Mouse (Mus musculus): ENCODE results near the gene Dirc2. TPM values are rescaled to one million over a fixed set of nuclear protein-coding genes. Genes with fewer than 3 reads are reported as not detected.

Gene Dirc2
- polyA plus RNA-seq, 1 experiment from 2014 or later, result 20.1 TPM

DNA sequence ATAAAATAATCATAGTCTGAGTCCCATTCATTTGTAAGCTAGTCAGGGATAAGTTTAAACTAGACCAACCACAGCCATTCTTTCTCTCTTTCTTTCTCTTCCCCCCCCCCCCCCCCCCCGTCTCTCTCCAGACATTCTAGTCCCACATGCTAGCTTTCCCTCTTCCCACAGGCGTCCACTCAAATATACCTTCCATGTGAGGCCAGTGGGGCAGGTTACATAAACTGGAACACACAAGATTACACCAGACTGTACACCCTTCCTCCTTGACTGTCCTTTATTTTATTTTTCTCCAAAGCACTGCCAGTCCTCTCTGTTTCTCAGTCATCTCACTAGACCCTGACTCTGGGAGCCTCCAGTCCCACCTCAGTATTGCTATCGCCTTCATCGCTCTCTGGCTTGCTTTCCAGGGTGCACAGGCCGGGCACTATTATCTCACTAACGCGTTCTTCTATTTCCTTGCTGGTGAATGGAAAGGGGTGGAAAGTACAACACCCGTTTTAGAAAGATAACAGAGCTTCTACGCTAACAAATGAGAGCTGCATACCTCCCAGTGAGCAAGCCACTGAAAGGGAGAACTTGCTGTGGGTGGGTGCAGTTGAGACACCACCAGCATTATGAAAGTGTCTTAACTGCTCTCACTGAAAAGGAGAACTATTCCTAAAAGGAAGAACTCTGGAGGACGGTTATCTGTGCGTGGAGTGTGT, 5.4 kb downstream of the Dirc2 start:
- Histone ChIP-seq H3K4me1 (ENCODE audit: control insufficient read depth in 2 of 2, insufficient read depth in 2 of 2, low read length in 2 of 2) (peaks cover 7 to 17% of the 10 kb centered on the region in 2 experiments), H3K36me3 (ENCODE audit: control insufficient read depth, insufficient read depth, low read length) (no peaks in the 10 kb centered on the region), H3K4me3 (ENCODE audit: control insufficient read depth in 1 of 2, insufficient read depth in 1 of 2, low read depth in 1 of 2, low read length in 2 of 2) (no peak overlapping the region), H3K4me2 (ENCODE audit: low read length) (peak overlapping the region; percentile 44), H3K9ac (ENCODE audit: low read length) (peak overlapping the region; percentile 41; the same call in 1 of the 2 replicates), H3K27ac (replicated peaks in 1 of 2; ENCODE audit: control insufficient read depth in 1 of 2, insufficient read depth in 1 of 2, low read depth in 2 of 2, low read length in 2 of 2) (no peak overlapping the region; a peak in 1 of 4 replicates), H3K27me3 (ENCODE audit: control insufficient read depth, insufficient read depth, low read length) (no peaks in the 10 kb centered on the region), H3K9me3 (ENCODE audit: control insufficient read depth, low read length) (no peaks in the 10 kb centered on the region)
- ATAC-seq (ENCODE audit: insufficient number of reproducible peaks, insufficient read depth, low FRiP score, low read depth), result peak; percentile 35; the same call in 1 of the 2 replicates
- WGBS, result 22% methylated on average over 11 of the region's 11 CpGs

DNA sequence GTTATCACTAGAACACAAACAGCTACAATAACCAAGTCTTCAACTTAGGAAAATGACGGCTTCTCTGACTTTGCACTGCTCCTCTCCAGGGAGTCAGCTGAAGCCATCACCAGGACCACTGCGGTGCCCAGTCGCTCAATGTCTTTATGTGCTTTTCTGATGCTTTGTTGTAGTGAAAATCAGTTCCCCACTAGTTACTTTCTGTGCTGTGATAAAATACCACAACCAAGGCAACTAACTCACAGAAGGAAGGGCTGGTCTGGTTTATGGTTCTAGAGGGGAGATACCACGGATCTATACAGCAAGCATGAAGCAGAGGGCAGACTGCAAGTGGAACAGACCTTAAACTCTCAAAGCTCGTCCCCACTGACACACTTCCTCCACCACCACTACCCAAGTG, 9.8 kb downstream of the Dirc2 start:
- no peak overlapping the region for H3K4me2 ChIP-seq (ENCODE audit: low read length)
- WGBS, result 83% methylated on average over 5 of the region's 5 CpGs
- no peak overlapping the region for H3K4me3 ChIP-seq (ENCODE audit: control insufficient read depth in 1 of 2, insufficient read depth in 1 of 2, low read depth in 1 of 2, low read length in 2 of 2)
- H3K4me1 ChIP-seq (ENCODE audit: control insufficient read depth in 2 of 2, insufficient read depth in 2 of 2, low read length in 2 of 2), result peaks cover 4 to 10% of the 10 kb centered on the region in 2 experiments
- H3K36me3 ChIP-seq (ENCODE audit: control insufficient read depth, insufficient read depth, low read length), result no peaks in the 10 kb centered on the region
- ATAC-seq (ENCODE audit: insufficient number of reproducible peaks, insufficient read depth, low FRiP score, low read depth), result no peak
- H3K27ac ChIP-seq (replicated peaks in 1 of 2; ENCODE audit: control insufficient read depth in 1 of 2, insufficient read depth in 1 of 2, low read depth in 2 of 2, low read length in 2 of 2), result no peak overlapping the region
- H3K27me3 ChIP-seq (ENCODE audit: control insufficient read depth, insufficient read depth, low read length), result no peaks in the 10 kb centered on the region
- H3K9me3 ChIP-seq (ENCODE audit: control insufficient read depth, low read length), result no peaks in the 10 kb centered on the region
- H3K9ac ChIP-seq (ENCODE audit: low read length), result no peak overlapping the region

DNA sequence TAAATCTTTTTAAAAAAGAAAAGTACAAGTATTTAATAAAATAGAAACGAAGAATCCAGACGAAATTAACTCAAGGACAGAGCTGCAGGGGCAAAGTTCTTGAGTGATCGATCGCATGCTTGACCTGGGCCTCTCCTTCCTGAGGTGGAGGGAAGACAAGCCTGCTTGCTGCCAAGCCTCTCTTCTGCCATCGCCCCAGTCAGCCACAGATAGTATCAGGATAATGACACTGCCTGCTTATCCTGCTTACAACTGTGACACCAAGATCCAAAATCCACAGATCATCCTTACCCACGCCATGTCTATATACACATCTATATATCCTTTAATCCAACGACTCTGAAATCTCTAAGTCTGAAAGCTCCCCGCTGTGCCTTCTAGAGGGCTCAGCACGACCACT, 12.5 kb downstream of the Dirc2 start:
- H3K4me1 ChIP-seq (ENCODE audit: control insufficient read depth in 2 of 2, insufficient read depth in 2 of 2, low read length in 2 of 2), result no peaks in the 10 kb centered on the region; a peak in 1 of 4 replicates
- H3K4me2 ChIP-seq (ENCODE audit: low read length), result no peak overlapping the region
- WGBS, result 82% methylated on average over 9 of the region's 9 CpGs

DNA sequence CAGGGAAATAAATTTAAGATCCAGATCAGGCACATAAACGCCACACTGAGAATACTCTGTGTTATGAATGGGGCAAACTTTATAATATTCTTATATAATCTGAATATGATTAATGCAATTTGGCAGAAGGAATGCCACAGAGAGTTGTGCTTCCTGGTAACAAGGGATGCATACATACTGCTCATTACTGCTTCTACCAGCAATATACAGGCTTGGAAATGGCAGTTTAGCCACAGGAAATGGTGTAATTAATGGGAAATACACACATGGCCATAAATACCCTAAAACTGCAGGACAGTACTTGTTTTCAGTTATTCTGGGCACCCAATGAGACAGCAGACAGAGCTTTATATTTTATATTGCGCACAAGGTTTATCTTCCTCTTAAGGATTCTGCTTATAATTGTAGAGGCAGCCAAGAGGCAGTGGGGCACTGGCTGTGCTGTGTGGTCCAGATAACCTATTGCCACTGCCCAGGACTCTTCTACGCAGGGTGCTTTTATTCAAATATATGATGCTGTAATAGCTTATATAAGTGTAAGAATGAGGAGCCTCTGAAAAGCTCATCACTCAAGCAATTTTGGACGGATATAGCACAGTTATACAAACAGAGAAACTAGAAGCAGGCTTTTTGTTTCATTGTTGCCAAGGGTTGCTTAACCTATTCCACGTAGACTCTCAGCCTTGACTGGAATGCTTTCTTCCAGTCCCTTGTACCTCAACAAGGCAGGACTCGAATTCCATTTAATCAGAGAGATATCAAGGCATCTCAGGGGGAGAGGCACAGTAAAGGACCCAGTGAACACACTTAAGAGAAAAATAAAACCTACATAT, 13.4 kb downstream of the Dirc2 start:
- H3K9me3 ChIP-seq (ENCODE audit: control insufficient read depth, low read length), result no peaks in the 10 kb centered on the region
- H3K36me3 ChIP-seq (ENCODE audit: control insufficient read depth, insufficient read depth, low read length), result no peaks in the 10 kb centered on the region
- no peak overlapping the region for H3K4me3 ChIP-seq (ENCODE audit: control insufficient read depth in 1 of 2, insufficient read depth in 1 of 2, low read depth in 1 of 2, low read length in 2 of 2)
- H3K27me3 ChIP-seq (ENCODE audit: control insufficient read depth, insufficient read depth, low read length), result no peaks in the 10 kb centered on the region
- H3K4me2 ChIP-seq (ENCODE audit: low read length), result no peak overlapping the region
- no peak overlapping the region for H3K9ac ChIP-seq (ENCODE audit: low read length)
- no peak overlapping the region for H3K27ac ChIP-seq (replicated peaks in 1 of 2; ENCODE audit: control insufficient read depth in 1 of 2, insufficient read depth in 1 of 2, low read depth in 2 of 2, low read length in 2 of 2)
- no peaks in the 10 kb centered on the region; a peak in 1 of 4 replicates for H3K4me1 ChIP-seq (ENCODE audit: control insufficient read depth in 2 of 2, insufficient read depth in 2 of 2, low read length in 2 of 2)
- 76% methylated on average over 6 of the region's 6 CpGs for WGBS
- ATAC-seq (ENCODE audit: insufficient number of reproducible peaks, insufficient read depth, low FRiP score, low read depth), result no peak

More for the DNA sequence above, 12.5 kb downstream of the Dirc2 start:
- Histone ChIP-seq H3K4me3 (ENCODE audit: control insufficient read depth in 1 of 2, insufficient read depth in 1 of 2, low read depth in 1 of 2, low read length in 2 of 2) (no peak overlapping the region), H3K9me3 (ENCODE audit: control insufficient read depth, low read length) (no peaks in the 10 kb centered on the region), H3K9ac (ENCODE audit: low read length) (no peak overlapping the region), H3K27me3 (ENCODE audit: control insufficient read depth, insufficient read depth, low read length) (no peaks in the 10 kb centered on the region), H3K27ac (replicated peaks in 1 of 2; ENCODE audit: control insufficient read depth in 1 of 2, insufficient read depth in 1 of 2, low read depth in 2 of 2, low read length in 2 of 2) (no peak overlapping the region), H3K36me3 (ENCODE audit: control insufficient read depth, insufficient read depth, low read length) (no peaks in the 10 kb centered on the region)
- ATAC-seq (ENCODE audit: insufficient number of reproducible peaks, insufficient read depth, low FRiP score, low read depth), result no peak

DNA sequence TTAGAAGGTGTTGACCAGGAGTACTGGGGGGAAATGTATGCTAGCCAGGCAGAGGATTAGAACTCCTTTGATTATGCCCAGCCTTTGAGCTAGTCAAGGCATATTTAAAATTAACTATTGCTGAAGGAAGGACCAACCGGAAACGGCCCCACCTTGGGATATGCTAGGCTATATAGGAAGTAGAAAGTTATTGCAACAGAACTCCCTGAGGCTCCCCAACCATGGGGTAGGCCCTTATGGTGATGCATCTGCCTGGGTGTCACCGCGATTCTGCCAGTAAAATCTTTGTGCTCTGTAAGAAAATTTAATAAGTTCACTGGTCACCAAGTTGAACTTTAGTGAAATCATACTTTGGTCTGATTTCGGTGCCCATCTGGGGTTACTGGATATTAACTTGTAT, 15.2 kb downstream of the Dirc2 start:
- no peak for ATAC-seq (ENCODE audit: insufficient number of reproducible peaks, insufficient read depth, low FRiP score, low read depth)
- H3K27ac ChIP-seq (replicated peaks in 1 of 2; ENCODE audit: control insufficient read depth in 1 of 2, insufficient read depth in 1 of 2, low read depth in 2 of 2, low read length in 2 of 2), result no peak overlapping the region

GRCm38 (mm10) chr16:35751841-35752240, 17.3 kb downstream of the Dirc2 start:
- Histone ChIP-seq H3K4me3 (ENCODE audit: control insufficient read depth in 1 of 2, insufficient read depth in 1 of 2, low read depth in 1 of 2, low read length in 2 of 2) (no peak overlapping the region), H3K9ac (ENCODE audit: low read length) (no peak overlapping the region), H3K9me3 (ENCODE audit: control insufficient read depth, low read length) (no peaks in the 10 kb centered on the region), H3K27me3 (ENCODE audit: control insufficient read depth, insufficient read depth, low read length) (no peaks in the 10 kb centered on the region), H3K27ac (replicated peaks in 1 of 2; ENCODE audit: control insufficient read depth in 1 of 2, insufficient read depth in 1 of 2, low read depth in 2 of 2, low read length in 2 of 2) (no peak overlapping the region), H3K4me1 (ENCODE audit: control insufficient read depth in 2 of 2, insufficient read depth in 2 of 2, low read length in 2 of 2) (no peaks in the 10 kb centered on the region; a peak in 1 of 4 replicates), H3K36me3 (ENCODE audit: control insufficient read depth, insufficient read depth, low read length) (no peaks in the 10 kb centered on the region), H3K4me2 (ENCODE audit: low read length) (no peak overlapping the region)
- WGBS, result 91% methylated on average over 4 of the region's 4 CpGs
- no peak for ATAC-seq (ENCODE audit: insufficient number of reproducible peaks, insufficient read depth, low FRiP score, low read depth)

More for the DNA sequence above, 15.2 kb downstream of the Dirc2 start:
- no peaks in the 10 kb centered on the region for H3K9me3 ChIP-seq (ENCODE audit: control insufficient read depth, low read length)
- H3K9ac ChIP-seq (ENCODE audit: low read length), result no peak overlapping the region
- H3K4me2 ChIP-seq (ENCODE audit: low read length), result no peak overlapping the region
- no peaks in the 10 kb centered on the region for H3K27me3 ChIP-seq (ENCODE audit: control insufficient read depth, insufficient read depth, low read length)
- H3K36me3 ChIP-seq (ENCODE audit: control insufficient read depth, insufficient read depth, low read length), result no peaks in the 10 kb centered on the region
- WGBS, result 93% methylated on average over 5 of the region's 5 CpGs
- H3K4me1 ChIP-seq (ENCODE audit: control insufficient read depth in 2 of 2, insufficient read depth in 2 of 2, low read length in 2 of 2), result no peaks in the 10 kb centered on the region; a peak in 1 of 4 replicates
- no peak overlapping the region for H3K4me3 ChIP-seq (ENCODE audit: control insufficient read depth in 1 of 2, insufficient read depth in 1 of 2, low read depth in 1 of 2, low read length in 2 of 2)

GRCm38 (mm10) chr16:35749385-35749784, 19.8 kb downstream of the Dirc2 start:
- Histone ChIP-seq H3K27me3 (ENCODE audit: control insufficient read depth, insufficient read depth, low read length) (no peaks in the 10 kb centered on the region), H3K9me3 (ENCODE audit: control insufficient read depth, low read length) (no peaks in the 10 kb centered on the region), H3K4me2 (ENCODE audit: low read length) (no peak overlapping the region), H3K36me3 (ENCODE audit: control insufficient read depth, insufficient read depth, low read length) (no peaks in the 10 kb centered on the region), H3K9ac (ENCODE audit: low read length) (no peak overlapping the region), H3K4me3 (ENCODE audit: control insufficient read depth in 1 of 2, insufficient read depth in 1 of 2, low read depth in 1 of 2, low read length in 2 of 2) (no peak overlapping the region), H3K27ac (replicated peaks in 1 of 2; ENCODE audit: control insufficient read depth in 1 of 2, insufficient read depth in 1 of 2, low read depth in 2 of 2, low read length in 2 of 2) (no peak overlapping the region), H3K4me1 (ENCODE audit: control insufficient read depth in 2 of 2, insufficient read depth in 2 of 2, low read length in 2 of 2) (no peaks in the 10 kb centered on the region)
- WGBS, result 82% methylated on average over 7 of the region's 7 CpGs
- ATAC-seq (ENCODE audit: insufficient number of reproducible peaks, insufficient read depth, low FRiP score, low read depth), result no peak
